14 mouse cellular contexts compared by ENCODE assay signal in the genomic region with DNA sequence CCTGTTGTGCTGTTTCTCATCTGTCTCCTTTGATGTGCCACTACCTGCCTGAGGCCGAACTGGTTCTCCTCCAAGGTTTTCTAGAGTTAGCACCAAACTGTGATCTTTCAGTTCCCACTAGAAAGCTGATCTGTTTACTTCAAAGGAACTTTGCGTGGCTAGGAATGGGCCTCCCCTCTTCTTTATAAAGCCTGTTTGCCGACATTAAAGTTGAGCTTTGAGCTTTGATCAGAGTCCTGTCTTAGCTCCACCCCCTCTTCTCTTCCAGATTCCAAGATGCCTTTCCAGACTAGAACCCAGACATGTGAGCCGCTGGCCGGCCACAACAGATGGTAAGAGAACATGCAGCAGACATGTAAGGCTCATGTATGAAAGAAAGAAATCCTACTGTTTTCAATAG. TPM values are rescaled to one million over a fixed set of nuclear protein-coding genes. Genes with fewer than 3 reads are reported as not detected.
"Had no signal": no experiment of that assay in that cellular context is flagged by ENCODE, and none has a peak within 500 bp of the region (broad histone marks: within the 10 kb centered on the region; RNA-seq: fewer than 3 reads in every experiment).

No protein-coding gene starts in this region.

- H3K27ac ChIP-seq: kidney, postnatal 0 days; limb, embryonic 15.5 days; liver, embryonic 12.5 days; macrophage; midbrain, embryonic 15.5 days; neural tube, embryonic 13.5 days had no signal

- H3K4me3 ChIP-seq: limb, embryonic 15.5 days; liver, embryonic 12.5 days; megakaryocyte, embryonic 14.5 days; midbrain, embryonic 15.5 days; neural tube, embryonic 13.5 days had no signal

- H3K4me2 ChIP-seq: limb, embryonic 15.5 days; liver, embryonic 12.5 days; lung, embryonic 14.5 days; midbrain, embryonic 11.5 days; midbrain, embryonic 15.5 days; neural tube, embryonic 13.5 days had no signal

- ATAC-seq: liver, embryonic 12.5 days; midbrain, embryonic 15.5 days had no signal

- H3K9me3 ChIP-seq: limb, embryonic 15.5 days; liver, embryonic 12.5 days; megakaryocyte, embryonic 14.5 days; midbrain, embryonic 15.5 days; neural tube, embryonic 13.5 days had no signal

- DNase-seq: layer of hippocampus, adult 9-11 months; layer of hippocampus, postnatal 36 days; lung, embryonic 14.5 days; lung, postnatal 10 days; right cerebral cortex, postnatal 14 days; thymus, postnatal 36 days had no signal

- H3K4me1 ChIP-seq: limb, embryonic 15.5 days; megakaryocyte, embryonic 14.5 days; midbrain, embryonic 15.5 days; neural tube, embryonic 13.5 days had no signal

- H3K36me3 ChIP-seq: limb, embryonic 15.5 days; liver, embryonic 12.5 days; midbrain, embryonic 15.5 days; neural tube, embryonic 13.5 days had no signal

- H3K9ac ChIP-seq: limb, embryonic 15.5 days; liver, embryonic 12.5 days; lung, embryonic 14.5 days; midbrain, embryonic 15.5 days; neural tube, embryonic 13.5 days had no signal

- H3K27me3 ChIP-seq: limb, embryonic 15.5 days; liver, embryonic 12.5 days; megakaryocyte, embryonic 14.5 days; midbrain, embryonic 15.5 days; neural tube, embryonic 13.5 days had no signal

RNA-seq across cellular contexts. Expression of gene Abcc9, which starts 47.6 kb away (rescaled TPM):
- polyA plus RNA-seq: macrophage had no signal
